Mouse (Mus musculus) heart, postnatal 25 days (tissue): ENCODE measurements around the gene Nedd9. TPM values are rescaled to one million over a fixed set of nuclear protein-coding genes. Genes with fewer than 3 reads are reported as not detected.
A peak's percentile ranks its signal among the peaks of the same experiment; 100 is the strongest.

Source experiments
- DNase-seq: peaks from one replicate; pipeline ENCODE4 v3.0.0; 2022; ENCODE audit warnings: low spot score
- intact Hi-C: fragments of 180-260 bp; cut with DNase I; formaldehyde crosslinking; loops from one replicate; pipeline ENCODE4 v1.15.1; 2025
- total RNA-seq, 2 experiments: library from RNA; stranded (reverse); gene quantifications; 2 replicates each; pipeline ENCODE4 v1.2.3; 2021

The Nedd9 gene
- total RNA-seq, 2 experiments from 2014 or later: 23.3 to 28.2 TPM

DNA sequence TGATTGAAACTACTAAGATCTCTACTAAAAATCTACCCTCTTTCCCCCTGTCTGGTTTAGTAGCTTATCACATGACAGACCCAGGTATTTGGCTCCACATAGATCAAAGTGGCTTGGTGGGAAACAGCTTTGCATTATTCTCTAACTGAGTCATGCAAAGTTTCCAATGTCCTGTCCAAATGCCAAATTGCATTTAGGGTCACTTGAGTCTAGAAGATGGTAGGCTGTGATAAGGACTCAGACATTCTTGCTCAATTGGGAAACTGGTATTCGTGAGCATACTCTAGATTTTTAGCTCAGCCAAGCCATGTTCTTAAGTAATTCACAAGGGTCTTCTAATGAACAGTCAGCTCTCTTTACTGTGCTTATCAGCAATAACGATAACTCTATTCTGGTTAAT, 7.5 kb upstream of the Nedd9 start:
- intact Hi-C loops: loop anchor here (5.0 kb wide), 1 partner anchor 63 kb away; no protein-coding TSS in a partner anchor

GRCm38 (mm10) chr13:41491981-41492702, 5.0 kb upstream of the Nedd9 start:
- DNase-seq: no peak
- intact Hi-C loops: loop anchor here (5.0 kb wide), 1 partner anchor 65 kb away; no protein-coding TSS in a partner anchor

More for the DNA sequence above, 7.5 kb upstream of the Nedd9 start:
- DNase-seq: no peak

DNA sequence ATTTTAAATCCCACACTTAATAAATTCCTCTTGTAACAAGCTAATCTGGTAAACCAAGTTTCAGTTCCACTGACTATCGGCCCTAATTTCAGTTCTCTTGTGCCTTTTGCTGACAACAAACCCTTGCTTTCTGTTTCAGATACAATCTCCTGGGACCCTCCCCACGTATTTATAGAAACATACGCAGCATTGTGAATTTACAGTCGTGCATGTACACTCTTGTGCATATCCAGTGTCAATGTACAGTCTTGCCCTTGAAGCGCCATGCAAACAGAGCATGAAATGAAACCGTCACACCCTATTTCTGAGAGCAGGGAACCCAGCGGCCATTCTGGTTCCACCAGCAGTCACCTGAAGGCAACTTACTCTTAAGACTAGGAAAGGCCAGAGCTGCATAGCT, 4.4 kb upstream of the Nedd9 start:
- no peak for DNase-seq
- intact Hi-C loops: loop anchor here (5.0 kb wide), 1 partner anchor 66 kb away; no protein-coding TSS in a partner anchor

DNA sequence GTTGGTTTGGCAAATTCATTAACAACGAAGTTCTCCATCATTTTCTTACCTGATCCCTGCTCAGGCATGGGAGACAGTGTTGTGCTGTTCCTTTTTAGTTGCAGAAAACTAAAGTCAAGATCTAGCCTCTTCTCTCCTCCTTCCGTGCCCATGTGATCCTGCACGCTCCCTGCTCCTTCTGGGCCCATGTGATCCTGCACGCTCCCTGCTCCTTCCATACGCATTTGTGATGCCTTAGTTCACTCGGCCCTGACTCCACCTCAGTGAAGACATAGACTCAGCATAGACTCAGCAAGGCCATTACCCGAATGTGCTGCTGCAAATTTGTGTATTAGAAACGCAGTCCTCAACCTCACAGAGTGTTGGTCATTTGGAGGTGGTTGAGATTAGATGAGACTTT, 3.1 kb upstream of the Nedd9 start:
- no peak for DNase-seq
- intact Hi-C loops: loop anchor here (5.0 kb wide), 1 partner anchor 67 kb away; no protein-coding TSS in a partner anchor

- intact Hi-C loops: loop anchor here (5.0 kb wide), 1 partner anchor 68 kb away; no protein-coding TSS in a partner anchor
- DNase-seq: no peak
These were observed 2.6 kb upstream of the Nedd9 start for GRCm38 (mm10) chr13:41489705-41490275.

- intact Hi-C loops: no loop called here
- no peak for DNase-seq
These were observed 214 bp upstream of the Nedd9 start for GRCm38 (mm10) chr13:41487409-41487743.

- DNase-seq: no peak
- intact Hi-C loops: no loop called here
These were observed 3.2 kb downstream of the Nedd9 start for GRCm38 (mm10) chr13:41483966-41484365.

GRCm38 (mm10) chr13:41482408-41483011, 4.7 kb downstream of the Nedd9 start:
- no peak for DNase-seq
- intact Hi-C loops: no loop called here

DNA sequence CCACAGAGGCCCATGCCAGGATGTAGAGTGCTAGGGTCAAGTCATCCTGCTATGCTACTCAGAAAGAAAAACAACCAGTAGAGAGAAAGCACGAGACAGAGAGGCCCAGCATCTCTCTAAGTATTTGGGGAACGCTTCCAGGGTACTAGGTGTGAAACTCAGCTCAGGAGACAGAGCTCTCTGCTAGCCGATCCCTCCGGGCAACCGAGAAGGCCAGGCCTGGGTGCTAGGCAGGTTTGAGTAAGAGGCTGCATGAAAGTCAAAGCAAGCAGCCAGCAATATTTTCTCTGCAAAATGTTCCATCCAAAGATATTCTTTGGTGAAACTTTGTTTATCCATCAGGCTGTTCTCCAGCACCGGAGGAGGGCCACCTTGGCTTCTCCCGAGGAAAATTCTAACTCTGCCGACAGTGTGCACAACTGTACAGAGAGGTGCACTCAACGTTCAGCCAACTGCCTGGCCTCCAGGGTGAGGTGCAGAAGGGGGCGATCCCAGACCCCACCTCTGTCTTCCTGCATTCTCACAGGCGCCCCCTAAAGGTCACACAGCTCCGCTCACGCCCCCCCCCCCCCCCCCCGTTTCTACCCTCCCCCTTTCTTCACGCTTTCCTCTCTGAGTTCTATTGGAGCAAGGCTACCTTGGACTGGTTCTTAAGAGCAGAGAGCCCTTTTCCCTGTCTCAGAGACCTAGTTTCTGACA, 7.3 kb downstream of the Nedd9 start:
- intact Hi-C loops: loop anchor here (5.0 kb wide), 1 partner anchor 87 kb away; no protein-coding TSS in a partner anchor
- no peak for DNase-seq

- no peak for DNase-seq
- intact Hi-C loops: loop anchor here (5.0 kb wide), 1 partner anchor 91 kb away; no protein-coding TSS in a partner anchor
These were observed 10.9 kb downstream of the Nedd9 start for GRCm38 (mm10) chr13:41476216-41476615.

DNA sequence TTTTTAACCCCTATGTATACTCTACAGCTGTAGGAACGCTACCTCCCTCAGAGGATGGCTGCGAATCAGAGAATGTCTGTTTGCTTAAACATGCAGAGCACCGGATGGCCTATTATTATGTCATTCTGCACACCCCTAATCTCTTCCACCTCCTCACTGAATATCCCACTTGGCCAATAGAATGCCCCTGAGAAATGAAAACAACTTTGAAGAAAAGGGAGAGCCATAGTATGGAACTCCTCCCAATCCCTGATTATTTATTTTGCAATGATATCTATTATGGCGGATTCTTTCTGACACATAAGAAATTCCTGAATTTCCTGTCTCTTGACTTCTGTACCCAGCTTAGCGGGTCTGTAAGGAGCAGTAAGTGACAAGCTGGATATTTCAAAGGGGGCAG, 12.8 kb downstream of the Nedd9 start:
- intact Hi-C loops: no loop called here
- no peak for DNase-seq

DNA sequence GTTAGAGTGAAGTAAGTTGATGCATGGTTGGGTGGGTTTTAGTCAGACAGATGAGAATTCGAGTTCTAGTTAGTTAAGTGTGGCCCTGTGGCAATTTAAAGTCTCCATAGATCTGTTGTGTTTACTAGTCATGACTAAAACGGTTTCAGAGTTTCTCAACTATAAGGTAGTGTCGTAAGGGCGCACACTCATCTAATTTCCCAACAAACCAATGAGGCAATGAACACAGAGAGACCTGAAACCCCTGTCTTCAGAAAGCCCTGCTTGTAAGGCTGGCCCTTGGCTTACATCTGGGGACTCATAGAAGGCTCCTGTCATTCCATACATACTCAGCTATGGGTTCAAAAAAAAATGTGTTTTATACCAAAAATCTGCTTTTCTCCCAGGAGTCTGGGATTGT, 13.7 kb downstream of the Nedd9 start:
- intact Hi-C loops: no loop called here
- DNase-seq: no peak

- intact Hi-C loops: no loop called here
- DNase-seq: no peak
These were observed 14.2 kb downstream of the Nedd9 start for GRCm38 (mm10) chr13:41472878-41473424.

DNA sequence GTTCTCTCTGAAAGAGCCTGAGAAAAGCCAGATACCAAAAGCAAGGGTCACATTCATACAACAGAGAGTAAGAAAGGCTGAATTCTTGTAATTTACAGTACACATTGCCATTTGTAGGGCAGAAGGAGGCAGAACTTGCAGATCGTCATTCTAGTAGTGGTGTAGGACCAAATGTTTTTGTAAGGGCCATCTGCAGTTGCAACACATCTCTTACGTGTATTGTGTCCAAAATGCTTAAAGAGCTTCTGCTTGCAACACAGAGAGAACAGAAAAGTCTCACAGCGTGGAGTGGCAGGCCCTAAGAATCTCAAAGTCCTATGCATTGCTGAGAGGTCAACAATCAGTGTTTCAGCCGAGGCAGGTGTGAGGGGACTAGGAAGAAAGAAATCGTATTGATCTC, 18.9 kb downstream of the Nedd9 start:
- DNase-seq: no peak
- intact Hi-C loops: no loop called here

- DNase-seq: peak; percentile 35
- intact Hi-C loops: no loop called here
These were observed 20.1 kb downstream of the Nedd9 start for GRCm38 (mm10) chr13:41467036-41467435.

DNA sequence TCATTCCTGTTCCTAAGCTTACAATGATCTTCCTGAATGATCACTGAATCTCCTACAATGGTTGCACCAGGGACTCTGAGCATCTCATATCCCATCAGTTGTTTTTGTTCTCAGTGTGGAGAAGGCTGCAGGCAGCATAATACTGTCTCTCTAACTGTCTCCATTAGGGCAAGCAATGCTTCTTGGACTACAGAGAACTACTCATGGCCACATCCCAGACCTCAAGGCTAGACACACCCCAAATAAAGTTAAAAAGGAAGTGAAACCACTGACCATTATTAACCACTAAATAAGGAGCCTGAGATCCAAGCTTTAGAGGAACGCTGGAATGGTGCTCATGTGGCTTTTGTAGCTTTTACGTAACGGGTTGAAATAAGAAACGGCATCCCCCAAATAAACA, 20.5 kb downstream of the Nedd9 start:
- intact Hi-C loops: no loop called here
- DNase-seq: no peak

DNA sequence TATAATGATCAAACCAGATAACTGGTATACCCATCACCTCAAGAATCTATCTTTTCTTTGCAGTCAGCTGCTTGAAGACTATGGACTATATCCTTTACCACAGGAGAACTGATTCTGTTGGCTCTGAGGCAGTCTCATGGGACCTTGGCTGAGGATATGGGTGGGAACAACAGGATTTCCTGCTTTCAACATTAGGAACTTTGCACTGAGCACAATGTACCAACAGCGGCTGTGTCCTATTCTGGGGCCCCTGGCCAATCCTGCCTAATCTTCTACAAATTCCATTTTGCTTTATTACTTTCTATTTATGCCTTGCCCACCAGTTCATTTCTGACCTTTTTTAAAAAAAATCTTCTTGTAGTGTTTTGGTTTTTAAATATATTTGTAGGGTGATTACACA, 21.0 kb downstream of the Nedd9 start:
- DNase-seq: peak; percentile 73
- intact Hi-C loops: no loop called here

GRCm38 (mm10) chr13:41461418-41461817, 25.7 kb downstream of the Nedd9 start:
- intact Hi-C loops: loop anchor here (2.0 to 5.0 kb wide), 2 partner anchors 99 to 161 kb away; no protein-coding TSS in a partner anchor
- no peak for DNase-seq

DNA sequence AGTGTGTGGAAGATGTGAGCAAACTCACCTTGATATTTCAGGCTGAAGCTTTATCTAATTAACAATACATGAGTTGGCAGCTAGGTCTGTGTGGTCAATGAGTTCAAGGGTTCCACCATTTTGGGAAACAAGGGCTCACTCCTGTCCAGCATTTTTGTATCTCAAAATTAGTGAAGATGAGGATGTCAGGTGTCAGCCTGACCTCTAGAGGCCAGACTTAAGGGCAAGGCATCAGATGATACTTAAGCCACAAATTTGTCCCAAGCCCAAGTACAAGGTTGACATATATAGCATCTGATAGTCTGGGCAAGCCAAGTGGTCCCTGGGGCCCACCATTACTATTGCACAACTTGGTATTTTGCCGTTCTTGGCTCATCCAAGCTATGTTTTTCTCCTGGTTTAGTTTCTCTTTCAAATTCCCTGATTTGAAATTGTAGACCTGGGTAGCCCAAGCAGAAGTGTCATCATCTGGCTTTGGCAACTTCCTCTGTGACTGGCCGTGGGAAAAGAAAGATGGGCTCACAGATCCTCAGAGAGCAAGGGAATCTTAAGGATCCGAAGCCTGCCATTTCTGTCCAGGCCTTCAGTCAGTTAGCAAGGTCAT, 27.4 kb downstream of the Nedd9 start:
- DNase-seq: no peak
- intact Hi-C loops: loop anchor here (2.0 to 5.0 kb wide), 3 partner anchors 87 to 159 kb away; no protein-coding TSS in a partner anchor

DNA sequence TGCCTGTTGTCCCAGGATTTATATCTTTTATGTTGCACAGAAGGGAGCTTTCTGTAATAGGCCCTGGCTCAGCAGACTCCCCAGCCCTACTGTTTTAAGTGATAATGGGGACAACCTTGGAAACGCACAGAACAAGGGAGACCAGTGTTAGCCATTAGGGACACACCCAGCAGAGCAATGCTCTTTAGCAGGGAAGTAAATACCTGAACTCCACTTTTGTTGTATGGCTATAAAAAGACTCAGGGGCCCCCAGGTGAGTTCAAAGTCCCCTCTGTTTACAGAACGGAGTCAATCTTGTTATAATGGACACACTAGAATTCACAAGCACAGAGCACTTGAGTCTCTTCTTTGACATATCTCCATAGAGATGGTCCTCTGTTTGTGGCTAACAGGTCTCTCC, 28.5 kb downstream of the Nedd9 start:
- intact Hi-C loops: loop anchor here (5.0 kb wide), 1 partner anchor 86 kb away; no protein-coding TSS in a partner anchor

More for the DNA sequence above, 28.5 kb downstream of the Nedd9 start:
- DNase-seq: no peak
